Mouse (Mus musculus) cerebellum, postnatal 25 days (tissue): Measurements from ENCODE around the gene Socs3.

Experiments
- DNase-seq, 2 experiments: peaks; one replicate each; pipeline ENCODE4 v3.0.0; 2021; ENCODE audit warnings: mixed read lengths in 2 of 2

Gene Socs3

DNA sequence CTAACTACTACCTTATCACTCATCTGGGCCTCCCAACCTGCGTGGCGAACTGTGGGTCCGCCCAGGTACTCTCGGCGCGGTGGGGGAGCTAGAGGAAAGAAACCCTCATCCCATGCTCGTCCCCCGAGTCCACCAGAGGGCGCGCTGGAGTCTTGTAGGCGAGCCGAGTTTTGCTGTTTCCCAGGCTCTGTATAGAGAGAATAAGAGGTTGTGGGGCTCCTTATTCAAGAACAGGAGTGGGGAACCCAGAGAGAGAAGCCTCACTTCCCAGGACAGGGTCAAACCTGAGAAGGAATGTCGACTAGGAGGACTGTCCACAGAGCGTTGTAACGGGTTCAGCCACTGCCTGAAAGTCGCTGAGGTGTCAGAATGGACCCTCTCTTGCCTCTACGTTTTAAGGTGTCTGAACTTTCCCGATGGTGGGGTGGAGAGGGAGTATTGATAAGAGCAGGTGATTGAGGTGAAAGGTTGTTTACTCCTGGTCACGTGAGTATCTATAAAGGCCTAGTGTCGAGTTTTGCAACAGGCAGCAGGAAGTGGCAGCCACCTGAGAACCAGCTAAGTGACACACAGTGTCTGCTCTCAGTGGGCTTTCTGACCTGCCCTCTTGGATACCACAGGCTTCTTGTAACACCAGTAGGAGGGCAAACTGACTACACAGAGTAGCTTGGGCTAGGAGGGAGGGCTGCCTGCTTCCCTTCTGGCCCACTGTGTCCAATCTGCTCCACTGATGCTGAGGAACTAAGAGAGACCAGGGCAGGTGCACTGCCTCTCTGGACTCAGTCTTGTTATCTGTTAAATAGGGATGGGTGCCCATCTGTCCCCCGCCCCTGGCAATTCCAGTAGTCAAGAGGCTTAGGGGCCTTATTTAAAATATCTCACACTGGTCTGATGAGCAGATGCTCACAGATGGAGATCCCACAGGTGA, at the start of gene Socs3:
Gene Socs3, minus strand, starts transcription at position 103 of the 928 bp plus-strand sequence.
- peak; percentile 94 to 96 for DNase-seq

DNA sequence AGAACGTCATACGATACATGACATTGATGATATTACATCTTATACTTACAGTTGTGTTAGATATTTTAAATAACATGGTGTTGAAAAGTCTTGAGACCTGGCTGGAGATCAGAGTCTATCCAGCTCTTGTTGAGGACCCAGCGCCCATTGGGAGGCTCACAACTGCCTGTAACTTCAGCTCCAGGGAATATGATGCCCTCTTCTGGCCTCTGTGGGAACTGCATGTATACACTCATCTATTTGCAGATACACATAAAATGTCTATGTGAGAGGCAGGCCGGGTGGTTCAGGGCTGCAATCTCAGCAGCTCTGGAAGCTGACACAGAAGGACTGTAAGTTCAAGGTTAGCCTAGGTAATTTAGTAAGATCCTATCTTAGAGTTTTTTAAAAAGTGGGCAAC, 48.5 kb upstream of the Socs3 start:
- DNase-seq: no peak

DNA sequence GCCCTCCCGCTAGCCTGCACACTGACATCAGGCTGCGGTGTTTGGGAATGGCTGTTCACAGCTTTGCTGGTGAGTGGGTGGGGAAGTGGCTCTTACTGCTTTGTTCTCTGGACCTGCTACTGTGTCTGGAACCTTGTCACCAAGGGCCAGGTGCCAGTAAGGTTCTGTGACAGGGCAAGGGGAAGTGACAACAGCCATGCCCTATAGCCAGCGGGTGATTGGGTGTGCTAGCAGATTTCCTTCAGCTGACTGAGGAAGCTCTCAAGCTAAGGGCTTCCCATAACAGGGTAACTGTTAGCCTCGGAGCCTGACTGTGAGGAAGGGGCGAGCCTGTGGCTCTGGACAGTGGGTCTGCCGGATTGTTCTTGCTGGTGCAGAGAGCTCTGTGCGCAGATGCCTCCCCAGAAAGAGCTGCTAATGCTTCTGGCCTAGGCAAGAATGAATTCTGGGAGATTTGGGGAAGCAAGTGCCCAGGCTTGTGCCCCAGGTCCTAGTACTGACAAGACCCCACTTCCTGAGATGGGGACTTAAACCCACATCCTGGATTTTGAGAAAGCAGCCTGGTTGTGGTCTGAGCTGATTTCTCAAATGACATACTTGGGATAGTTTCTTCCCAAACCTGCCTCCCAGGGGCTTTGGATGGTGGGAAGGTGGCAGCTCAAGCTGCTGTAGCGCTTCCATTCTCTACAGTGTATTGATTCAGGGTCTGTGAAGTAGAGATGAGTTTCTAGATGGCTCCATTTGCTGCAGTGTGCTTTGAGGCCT, 45.7 kb upstream of the Socs3 start:
- no peak for DNase-seq

DNA sequence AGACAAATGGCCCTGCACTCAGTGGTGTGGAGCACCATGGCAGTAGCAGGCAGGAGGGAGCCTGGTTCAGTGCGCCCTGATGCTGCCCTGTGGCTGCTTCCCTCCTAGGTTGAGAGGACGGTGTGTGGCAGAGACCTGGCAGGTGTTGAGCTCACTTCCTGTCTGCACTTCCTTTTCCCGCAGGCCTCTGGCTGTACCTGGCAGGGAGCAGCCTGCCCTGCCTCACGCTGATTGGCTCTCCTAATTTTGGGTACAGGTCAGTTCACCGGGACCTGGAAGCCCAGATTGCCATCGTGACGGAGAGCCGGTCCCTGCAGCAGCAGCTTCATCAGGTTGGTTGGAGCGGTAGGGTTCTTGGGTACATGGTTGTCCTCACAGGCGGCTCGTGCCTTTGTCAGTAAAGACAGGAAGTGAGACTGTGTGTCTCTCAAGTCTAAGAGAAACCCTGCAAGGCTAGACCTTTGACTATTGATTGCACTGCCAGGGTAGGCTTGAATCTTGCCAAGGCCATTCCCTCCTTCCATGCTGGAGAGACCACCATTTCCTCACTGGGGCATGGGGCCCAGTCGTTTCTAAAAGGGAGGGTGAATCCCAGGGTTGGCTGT, 44.6 kb upstream of the Socs3 start:
- DNase-seq: no peak

- DNase-seq: no peak
Measured at GRCm38 (mm10) chr11:118013339-118013738, 43.5 kb upstream of the Socs3 start.

DNA sequence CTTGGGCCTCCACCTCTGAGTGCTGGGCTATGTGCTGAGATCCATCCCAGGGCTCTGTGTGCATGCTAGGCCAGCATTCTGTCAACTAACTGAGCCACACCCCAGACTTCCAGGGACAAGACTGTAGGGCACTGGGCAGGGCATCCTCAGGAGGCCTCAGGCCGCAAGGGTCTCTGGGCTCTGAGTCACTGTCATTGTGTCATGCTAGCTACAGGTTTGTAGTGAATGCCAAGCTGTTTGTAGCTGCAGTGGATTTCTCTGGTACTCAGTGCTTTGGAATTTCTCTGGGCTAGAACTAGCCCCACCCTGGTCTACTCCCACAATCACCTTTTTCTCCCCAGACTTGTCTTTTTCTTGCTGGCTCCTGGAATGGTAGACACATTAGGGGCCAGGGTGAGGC, 42.7 kb upstream of the Socs3 start:
- DNase-seq: no peak

DNA sequence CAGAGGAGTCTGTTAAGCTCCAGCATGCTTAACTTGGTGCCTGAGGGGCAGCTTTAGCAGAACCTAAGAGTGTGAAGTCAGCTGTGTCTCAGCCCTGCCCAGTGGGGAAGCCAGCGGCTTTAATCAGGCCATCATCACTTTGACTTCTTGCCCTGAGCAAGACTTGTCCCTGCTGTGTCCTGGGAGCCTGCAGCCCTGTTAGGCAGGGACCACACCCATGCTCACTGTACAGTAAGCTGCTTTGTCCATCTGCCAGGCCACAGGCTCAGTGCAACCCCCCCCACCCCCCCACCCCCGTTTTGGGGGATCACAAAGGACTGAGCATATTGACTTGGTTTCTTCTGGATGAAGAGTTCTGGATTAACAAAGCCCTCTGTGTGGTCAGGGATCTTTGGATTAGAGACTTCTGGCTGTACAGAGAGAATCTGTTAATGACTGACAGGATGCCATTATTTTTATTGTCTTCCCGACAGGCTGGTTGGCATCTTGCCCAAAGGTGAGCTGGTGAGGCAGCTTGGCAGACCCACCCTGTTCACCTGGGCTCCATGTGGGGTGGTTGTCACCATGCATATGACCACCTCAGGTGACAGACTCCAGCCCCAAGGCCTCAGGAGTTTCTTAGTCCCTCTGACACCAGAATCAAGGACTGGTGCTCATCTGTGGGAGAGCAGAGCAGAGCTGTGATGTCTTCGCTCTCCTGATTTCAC, 40.2 kb upstream of the Socs3 start:
- no peak for DNase-seq

GRCm38 (mm10) chr11:118008843-118009242, 39.0 kb upstream of the Socs3 start:
- DNase-seq: no peak

DNA sequence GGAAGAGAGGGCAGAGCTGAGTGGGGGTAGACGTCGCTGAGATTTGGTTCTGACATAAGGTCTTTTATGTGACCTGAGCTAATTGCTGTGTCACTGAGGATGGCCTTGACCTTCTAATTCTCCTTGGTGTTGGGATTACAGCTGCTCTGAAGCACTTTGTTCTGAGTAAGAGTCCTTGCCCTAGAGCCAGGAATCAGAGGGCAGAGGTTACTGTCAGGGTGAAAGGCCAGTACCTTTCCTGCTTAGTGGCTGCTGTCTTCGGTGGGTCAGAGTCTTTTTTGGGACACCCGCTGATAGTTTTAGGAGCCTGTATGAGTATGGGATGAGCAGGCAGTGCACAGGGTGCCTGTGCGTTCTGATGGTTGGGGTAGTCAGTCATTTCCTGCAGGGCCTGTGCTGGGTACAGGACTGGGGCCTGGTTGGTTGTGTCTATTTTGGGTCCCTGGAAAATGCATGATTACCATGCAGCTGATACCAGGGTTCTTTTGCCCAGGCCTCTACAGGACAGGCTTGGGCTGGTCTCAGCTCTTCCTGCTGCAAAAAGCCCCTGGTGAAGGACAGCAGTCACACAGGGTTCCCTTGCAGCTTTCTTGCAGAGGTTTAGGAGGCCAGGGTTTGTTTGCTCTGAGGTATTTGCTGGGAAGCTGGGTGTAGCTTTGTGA, 38.4 kb upstream of the Socs3 start:
- DNase-seq: no peak

GRCm38 (mm10) chr11:118007460-118008143, 37.8 kb upstream of the Socs3 start:
- DNase-seq: no peak

DNA sequence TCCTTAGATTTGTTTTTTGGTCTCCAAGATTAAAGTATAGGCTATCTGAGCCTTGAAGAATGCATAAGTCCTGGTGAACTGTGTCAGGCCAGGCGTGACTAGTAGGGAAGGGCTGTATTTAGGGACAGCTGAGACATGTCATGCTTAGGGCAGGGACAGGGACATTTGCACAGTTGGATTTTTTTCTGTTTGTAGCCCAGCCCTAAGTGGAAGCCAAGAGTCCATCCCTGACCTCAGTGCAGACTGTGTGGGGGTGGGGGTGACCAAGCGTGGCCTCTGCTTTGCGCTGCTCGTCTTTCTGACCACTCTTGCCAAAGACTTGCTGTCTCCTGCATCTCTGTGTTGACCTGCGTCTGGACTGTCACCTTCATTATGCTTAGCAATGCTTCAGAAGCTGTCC, 34.4 kb upstream of the Socs3 start:
- DNase-seq: no peak

- DNase-seq: no peak
Measured at GRCm38 (mm10) chr11:118003718-118004117, 33.9 kb upstream of the Socs3 start.

GRCm38 (mm10) chr11:118003176-118003575, 33.3 kb upstream of the Socs3 start:
- no peak for DNase-seq

- DNase-seq: no peak
Measured at GRCm38 (mm10) chr11:118000565-118001215, 30.8 kb upstream of the Socs3 start.

GRCm38 (mm10) chr11:118000083-118000482, 30.2 kb upstream of the Socs3 start:
- no peak for DNase-seq

GRCm38 (mm10) chr11:117999260-117999934, 29.6 kb upstream of the Socs3 start:
- DNase-seq: no peak

GRCm38 (mm10) chr11:117998356-117998755, 28.5 kb upstream of the Socs3 start:
- DNase-seq: no peak

GRCm38 (mm10) chr11:117997085-117997484, 27.2 kb upstream of the Socs3 start:
- no peak for DNase-seq

GRCm38 (mm10) chr11:117996066-117996465, 26.2 kb upstream of the Socs3 start:
- no peak for DNase-seq

DNA sequence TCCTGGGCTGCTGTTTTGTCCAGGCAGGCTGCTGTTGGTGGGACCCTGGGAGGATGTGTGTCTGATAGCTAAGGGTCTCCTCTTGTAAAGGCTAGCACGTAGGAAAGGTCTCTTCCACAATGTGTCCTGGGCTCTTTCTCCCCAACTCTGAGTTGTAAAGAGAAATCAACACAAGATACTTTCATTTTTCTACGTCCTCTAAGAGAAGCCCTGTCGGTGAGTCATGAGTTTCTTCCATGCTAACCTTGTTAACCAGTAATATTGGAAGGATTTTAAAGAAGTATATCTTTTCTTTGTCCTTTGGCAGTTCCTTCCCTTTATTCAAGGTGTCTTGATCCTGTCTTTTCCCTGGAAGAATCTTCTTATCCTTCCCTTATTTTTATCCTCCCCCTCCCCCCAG, 25.8 kb upstream of the Socs3 start:
- no peak for DNase-seq

DNA sequence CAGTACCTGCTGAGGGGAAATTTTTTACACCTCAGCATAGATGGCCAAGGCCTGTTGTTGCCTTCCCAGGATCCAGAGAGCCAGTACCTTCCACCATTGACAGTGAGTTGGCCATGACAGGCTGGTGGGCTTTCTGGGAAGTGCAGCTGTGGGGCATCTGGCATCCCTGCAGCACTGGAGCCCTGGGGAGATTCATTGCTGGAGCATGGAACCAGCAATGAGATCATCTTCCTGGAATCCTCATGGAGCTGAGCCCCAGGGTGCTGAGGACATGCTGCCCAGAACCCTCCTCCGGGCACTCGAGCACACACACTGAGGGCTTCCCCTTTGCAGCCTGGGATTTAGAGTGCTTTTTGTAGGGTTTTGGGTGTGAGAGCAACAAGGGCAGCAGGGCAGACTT, 25.4 kb upstream of the Socs3 start:
- DNase-seq: no peak
